ENCODE assay signal across 17 mouse cellular contexts in genomic region chr2:143094761-143095160, GRCm38 (mm10). TPM values are rescaled to one million over a fixed set of nuclear protein-coding genes. Genes with fewer than 3 reads are reported as not detected.
"Had no signal": no experiment of that assay in that cellular context is flagged by ENCODE, and none has a peak within 500 bp of the region (broad histone marks: within the 10 kb centered on the region; RNA-seq: fewer than 3 reads in every experiment).

No protein-coding gene starts in this region.

- H3K4me1 ChIP-seq: midbrain, embryonic 12.5 days; neural tube, embryonic 13.5 days had no signal

- DNase-seq: kidney, adult 18-20 months; kidney, postnatal 14 days; left cerebral cortex, postnatal 4 days; lung, adult 18-20 months; retina, postnatal 1 day; right cerebral cortex, postnatal 14 days; thymus, postnatal 4 days had no signal

- H3K4me2 ChIP-seq: midbrain, embryonic 12.5 days; neural tube, embryonic 13.5 days had no signal

- H3K4me3 ChIP-seq: limb, embryonic 13.5 days; midbrain, embryonic 12.5 days; neural tube, embryonic 13.5 days had no signal

- H3K9ac ChIP-seq: limb, embryonic 13.5 days; liver, embryonic 14.5 days; midbrain, embryonic 12.5 days; neural tube, embryonic 13.5 days had no signal

- H3K27ac ChIP-seq: limb, embryonic 13.5 days; liver, embryonic 14.5 days; midbrain, embryonic 12.5 days; neural tube, embryonic 13.5 days; stomach, postnatal 0 days had no signal

- H3K27me3 ChIP-seq: midbrain, embryonic 12.5 days; neural tube, embryonic 13.5 days had no signal

- H3K36me3 ChIP-seq: limb, embryonic 13.5 days; midbrain, embryonic 12.5 days; neural tube, embryonic 13.5 days had no signal

- H3K9me3 ChIP-seq: limb, embryonic 13.5 days; midbrain, embryonic 12.5 days; neural tube, embryonic 13.5 days had no signal

RNA-seq across cellular contexts. Expression of gene Otor, which starts 16.5 kb away (rescaled TPM):
- total RNA-seq: layer of hippocampus, postnatal 10 days; liver, adult 2 months; megakaryocyte-erythroid progenitor cell, adult 5-6 weeks had no signal
- polyA plus RNA-seq: large intestine, adult 2 months; liver, adult 2 months; small intestine, adult 2 months had no signal
